25 mouse cellular contexts compared by ENCODE assay signal in the genomic region with DNA sequence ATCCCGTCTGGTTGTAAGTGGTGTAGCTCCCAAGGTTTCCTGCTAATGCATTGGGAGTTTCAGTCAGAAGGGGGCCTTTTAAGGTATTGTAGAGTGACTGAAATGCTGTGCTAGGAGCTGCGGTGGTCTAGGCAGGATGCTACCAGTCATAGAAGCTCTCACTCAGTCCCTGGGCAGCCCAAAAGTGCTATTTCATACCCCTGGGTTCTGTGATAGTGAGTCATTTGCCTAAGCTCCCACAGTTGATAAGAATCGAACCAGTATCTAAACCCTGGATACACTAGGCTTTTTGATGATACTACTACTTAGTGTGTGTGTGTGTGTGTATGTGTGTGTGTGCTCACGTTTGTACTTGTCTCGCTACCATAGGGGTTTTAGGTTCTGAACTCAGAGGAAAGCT. TPM values are rescaled to one million over a fixed set of nuclear protein-coding genes. Genes with fewer than 3 reads are reported as not detected.
A peak's percentile ranks its signal among the peaks of the same experiment; 100 is the strongest.
DNase-seq lines count a peak whose midpoint lies in the region; ATAC-seq and TF ChIP-seq lines count a peak whose summit lies in the region.
"Had no signal": no experiment of that assay in that cellular context is flagged by ENCODE, and none has a peak within 500 bp of the region (broad histone marks: within the 10 kb centered on the region; RNA-seq: fewer than 3 reads in every experiment).

No protein-coding gene starts in this region.

- H3K9ac ChIP-seq in liver, embryonic 13.5 days, result peak overlapping the region; percentile 47
- H3K9ac ChIP-seq in liver, postnatal 0 days (replicated peaks), result no peak overlapping the region
- no peak overlapping the region for H3K9ac ChIP-seq in stomach, postnatal 0 days (ENCODE audit: low read length)
- H3K9ac ChIP-seq: embryonic facial prominence, embryonic 12.5 days; forebrain, embryonic 15.5 days; heart, embryonic 13.5 days; hindbrain, embryonic 12.5 days had no signal

- TF ChIP-seq CTCF in G1E (IDR thresholded peaks at IDR 0.05; ENCODE audit: low read depth, low read length), result no peak
- no peak for TF ChIP-seq CTCF in liver, postnatal 0 days (IDR thresholded peaks at IDR 0.05; ENCODE audit: low read depth)
- TF ChIP-seq CTCF in stomach, postnatal 0 days (IDR thresholded peaks at IDR 0.05; ENCODE audit: low read depth), result no peak

- WGBS in liver, embryonic 13.5 days (ENCODE audit: insufficient replicate concordance), result 27% methylated on average over 5 of the region's 5 CpGs
- 55% methylated on average over 5 of the region's 5 CpGs for WGBS in liver, postnatal 0 days (ENCODE audit: insufficient replicate concordance)
- 79% methylated on average over 5 of the region's 5 CpGs for WGBS in stomach, postnatal 0 days
- WGBS in forebrain, embryonic 10.5 days, result 78% methylated on average over 5 of the region's 5 CpGs

- DNase-seq in G1E (ENCODE audit: low spot score), result no peak
- DNase-seq in liver, embryonic 13.5 days, result no peak
- DNase-seq in liver, postnatal 0 days, result no peak
- DNase-seq in stomach, postnatal 0 days (ENCODE audit: low spot score), result no peak
- no peak for DNase-seq in forebrain, embryonic 10.5 days (ENCODE audit: extremely low spot score, low spot score)
- DNase-seq in testis, postnatal 14 days (ENCODE audit: low spot score), result no peak
- no peak for DNase-seq in gastrocnemius, adult 8-10 months (ENCODE audit: low spot score in 2 of 2)
- DNase-seq: adrenal gland, adult 2 months; adrenal gland, postnatal 25 days; cerebellum, adult 2 months; cerebellum, postnatal 10 days; embryo, embryonic 11 days; gastrocnemius, postnatal 10 days; heart, postnatal 4 days had no signal

- H3K4me2 ChIP-seq in liver, embryonic 13.5 days, result peak overlapping the region; percentile 50
- no peak overlapping the region for H3K4me2 ChIP-seq in liver, postnatal 0 days (ENCODE audit: low read depth, low read length)
- H3K4me2 ChIP-seq in stomach, postnatal 0 days (replicated peaks; ENCODE audit: low read depth), result no peak overlapping the region
- H3K4me2 ChIP-seq: embryonic facial prominence, embryonic 12.5 days; forebrain, embryonic 15.5 days; heart, embryonic 13.5 days; hindbrain, embryonic 12.5 days had no signal

- peak; percentile 71 for ATAC-seq in G1E (ENCODE audit: extremely low read depth, insufficient number of reproducible peaks, low FRiP score, poor library complexity, severe bottlenecking)
- ATAC-seq in erythroid progenitor cell, adult 5-6 weeks (replicated peaks; ENCODE audit: low FRiP score, poor library complexity, severe bottlenecking), result peak; percentile 56; the same call in 1 of the 2 replicates
- peak; percentile 90 for ATAC-seq in liver, embryonic 13.5 days (ENCODE audit: low read depth)
- peak; percentile 27; the same call in 1 of the 2 replicates for ATAC-seq in liver, postnatal 0 days
- ATAC-seq in stomach, postnatal 0 days (ENCODE audit: low FRiP score, low TSS enrichment), result no peak
- ATAC-seq: forebrain, embryonic 15.5 days; hindbrain, embryonic 16.5 days; inflammation-experienced regulatory T-cells, adult 6 months had no signal

- no peaks in the 10 kb centered on the region for H3K36me3 ChIP-seq in G1E (replicated peaks)
- H3K36me3 ChIP-seq in liver, embryonic 13.5 days, result no peaks in the 10 kb centered on the region
- H3K36me3 ChIP-seq in liver, postnatal 0 days (replicated peaks; ENCODE audit: insufficient read depth, low read length), result no peaks in the 10 kb centered on the region
- H3K36me3 ChIP-seq in stomach, postnatal 0 days (ENCODE audit: control insufficient read depth, insufficient read depth, low read length), result no peaks in the 10 kb centered on the region
- H3K36me3 ChIP-seq in forebrain, embryonic 10.5 days (replicated peaks), result no peaks in the 10 kb centered on the region
- H3K36me3 ChIP-seq: embryonic facial prominence, embryonic 12.5 days; forebrain, embryonic 15.5 days; heart, embryonic 13.5 days; hindbrain, embryonic 12.5 days had no signal

- no peaks in the 10 kb centered on the region for H3K9me3 ChIP-seq in G1E (replicated peaks)
- peaks cover 6% of the 10 kb centered on the region; the same call in 1 of the 2 replicates for H3K9me3 ChIP-seq in liver, embryonic 13.5 days (replicated peaks)
- no peaks in the 10 kb centered on the region for H3K9me3 ChIP-seq in liver, postnatal 0 days (ENCODE audit: low read length)
- no peaks in the 10 kb centered on the region for H3K9me3 ChIP-seq in stomach, postnatal 0 days (ENCODE audit: control insufficient read depth, low read length)
- no peaks in the 10 kb centered on the region for H3K9me3 ChIP-seq in forebrain, embryonic 10.5 days
- H3K9me3 ChIP-seq: embryonic facial prominence, embryonic 12.5 days; forebrain, embryonic 15.5 days; hindbrain, embryonic 12.5 days had no signal

- H3K4me1 ChIP-seq in G1E (ENCODE audit: insufficient read depth, low read depth, low read length), result peaks cover 19% of the 10 kb centered on the region
- H3K4me1 ChIP-seq in liver, embryonic 13.5 days (replicated peaks), result peaks cover 41% of the 10 kb centered on the region
- peaks cover 8% of the 10 kb centered on the region; the same call in 1 of the 2 replicates for H3K4me1 ChIP-seq in liver, postnatal 0 days (ENCODE audit: insufficient read depth)
- H3K4me1 ChIP-seq in stomach, postnatal 0 days (replicated peaks; ENCODE audit: control insufficient read depth, insufficient read depth), result no peaks in the 10 kb centered on the region
- H3K4me1 ChIP-seq in forebrain, embryonic 10.5 days, result no peaks in the 10 kb centered on the region
- H3K4me1 ChIP-seq: embryonic facial prominence, embryonic 12.5 days; forebrain, embryonic 15.5 days; heart, embryonic 13.5 days; hindbrain, embryonic 12.5 days had no signal

- no peak overlapping the region for H3K4me3 ChIP-seq in G1E (ENCODE audit: low read depth, low read length)
- H3K4me3 ChIP-seq in liver, embryonic 13.5 days (replicated peaks), result no peak overlapping the region; the same call in 1 of the 2 replicates
- H3K4me3 ChIP-seq in liver, postnatal 0 days (ENCODE audit: low read depth, low read length), result no peak overlapping the region
- H3K4me3 ChIP-seq in stomach, postnatal 0 days (ENCODE audit: low read depth, low read length), result no peak overlapping the region
- H3K4me3 ChIP-seq in forebrain, embryonic 10.5 days, result no peak overlapping the region
- H3K4me3 ChIP-seq: embryonic facial prominence, embryonic 12.5 days; forebrain, embryonic 15.5 days; heart, embryonic 13.5 days; hindbrain, embryonic 12.5 days had no signal

- H3K27me3 ChIP-seq in G1E (ENCODE audit: insufficient read depth, low read length), result peaks cover 13% of the 10 kb centered on the region
- no peaks in the 10 kb centered on the region for H3K27me3 ChIP-seq in liver, embryonic 13.5 days
- no peaks in the 10 kb centered on the region for H3K27me3 ChIP-seq in liver, postnatal 0 days (ENCODE audit: insufficient read depth, low read length)
- H3K27me3 ChIP-seq in stomach, postnatal 0 days (ENCODE audit: control insufficient read depth, insufficient read depth, low read length), result no peaks in the 10 kb centered on the region
- no peaks in the 10 kb centered on the region for H3K27me3 ChIP-seq in forebrain, embryonic 10.5 days (ENCODE audit: poor library complexity, severe bottlenecking)
- H3K27me3 ChIP-seq: CH12.LX; forebrain, embryonic 15.5 days; heart, embryonic 13.5 days; hindbrain, embryonic 12.5 days had no signal

- TF ChIP-seq EP300 in liver, postnatal 0 days (IDR thresholded peaks at IDR 0.05; ENCODE audit: low read depth), result no peak; the same call in 1 of the 2 replicates
- no peak for TF ChIP-seq EP300 in stomach, postnatal 0 days (optimal IDR thresholded peaks at IDR 0.05)

- H3K27ac ChIP-seq in liver, embryonic 13.5 days, result peak overlapping the region; percentile 79
- H3K27ac ChIP-seq in liver, postnatal 0 days (ENCODE audit: low read depth), result no peak overlapping the region
- no peak overlapping the region for H3K27ac ChIP-seq in stomach, postnatal 0 days (replicated peaks)
- H3K27ac ChIP-seq in forebrain, embryonic 10.5 days, result no peak overlapping the region
- H3K27ac ChIP-seq: embryonic facial prominence, embryonic 12.5 days; forebrain, embryonic 15.5 days; heart, embryonic 13.5 days; hindbrain, embryonic 12.5 days had no signal

RNA-seq across cellular contexts. Expression of gene Tmem14c, which starts 14.0 kb away (rescaled TPM):
- total RNA-seq in G1E (2014; fragmentation: Nextera tagmentation) (37.2 and 46.6 TPM in 2 replicates), G1E (2017) (152 and 179 TPM in 2 replicates)
- polyA plus RNA-seq in G1E (2012), result 103 and 113 TPM in 2 replicates
- 628 and 784 TPM in 2 replicates for total RNA-seq in erythroid progenitor cell, adult 5-6 weeks (2015; ENCODE audit: low replicate concordance)
- total RNA-seq in erythroid progenitor cell, adult 5-6 weeks (2017; ENCODE audit: low replicate concordance), result 461 and 723 TPM in 2 replicates
- polyA plus RNA-seq in liver, embryonic 13.5 days (2015; fragmentation: Nextera tagmentation; extraction: Ambion mirVana), result 859 and 925 TPM in 2 replicates
- 383 and 408 TPM in 2 replicates for polyA plus RNA-seq in liver, postnatal 0 days (2015; fragmentation: Nextera tagmentation; extraction: Ambion mirVana)
- 298 and 302 TPM in 2 replicates for polyA plus RNA-seq in stomach, postnatal 0 days (2015; fragmentation: Nextera tagmentation; extraction: Ambion mirVana)
- polyA plus RNA-seq in forebrain, embryonic 10.5 days (2016; fragmentation: Nextera tagmentation; extraction: Ambion mirVana), result 223 and 224 TPM in 2 replicates
- 10 to 100 TPM; 61.9 to 77.7 (median 67.6) TPM for total RNA-seq in gastrocnemius, adult 8-10 months (2022)

RNA-seq across cellular contexts. Expression of gene Pak1ip1, which starts 29.3 kb away (rescaled TPM):
- total RNA-seq in G1E (2014; fragmentation: Nextera tagmentation) (41.6 and 43.9 TPM in 2 replicates), G1E (2017) (100.0 and 101 TPM in 2 replicates)
- 25.9 and 28.6 TPM in 2 replicates for polyA plus RNA-seq in G1E (2012)
- total RNA-seq in erythroid progenitor cell, adult 5-6 weeks (2015; ENCODE audit: low replicate concordance), result 46.5 and 88.0 TPM in 2 replicates
- 63.4 and 63.5 TPM in 2 replicates for total RNA-seq in erythroid progenitor cell, adult 5-6 weeks (2017; ENCODE audit: low replicate concordance)
- 76.6 and 81.3 TPM in 2 replicates for polyA plus RNA-seq in liver, embryonic 13.5 days (2015; fragmentation: Nextera tagmentation; extraction: Ambion mirVana)
- polyA plus RNA-seq in liver, postnatal 0 days (2015; fragmentation: Nextera tagmentation; extraction: Ambion mirVana), result 43.1 and 45.8 TPM in 2 replicates
- polyA plus RNA-seq in stomach, postnatal 0 days (2015; fragmentation: Nextera tagmentation; extraction: Ambion mirVana), result 60.2 and 63.8 TPM in 2 replicates
- 87.6 and 87.9 TPM in 2 replicates for polyA plus RNA-seq in forebrain, embryonic 10.5 days (2016; fragmentation: Nextera tagmentation; extraction: Ambion mirVana)
- total RNA-seq in gastrocnemius, adult 8-10 months (2022), result 10 to 100 TPM; 24.0 to 26.8 (median 25.4) TPM

RNA-seq across cellular contexts. Expression of gene Mak, which starts 49.4 kb away (rescaled TPM):
- total RNA-seq in G1E (2014; fragmentation: Nextera tagmentation) (not detected in 2 replicates), G1E (2017) (0.05 and 0.06 TPM in 2 replicates)
- not detected in 2 replicates for polyA plus RNA-seq in G1E (2012)
- not detected in 2 replicates for total RNA-seq in erythroid progenitor cell, adult 5-6 weeks (2015; ENCODE audit: low replicate concordance)
- total RNA-seq in erythroid progenitor cell, adult 5-6 weeks (2017; ENCODE audit: low replicate concordance), result not detected in 2 replicates
- 0.20 and 0.21 TPM in 2 replicates for polyA plus RNA-seq in liver, embryonic 13.5 days (2015; fragmentation: Nextera tagmentation; extraction: Ambion mirVana)
- polyA plus RNA-seq in liver, postnatal 0 days (2015; fragmentation: Nextera tagmentation; extraction: Ambion mirVana), result 0.04 and 0.08 TPM in 2 replicates
- polyA plus RNA-seq in stomach, postnatal 0 days (2015; fragmentation: Nextera tagmentation; extraction: Ambion mirVana), result 0.23 and 0.24 TPM in 2 replicates
- polyA plus RNA-seq in forebrain, embryonic 10.5 days (2016; fragmentation: Nextera tagmentation; extraction: Ambion mirVana), result 1.2 and 1.4 TPM in 2 replicates
- not detected for total RNA-seq in gastrocnemius, adult 8-10 months (2022)
- total RNA-seq: adrenal gland, postnatal 25 days; CH12.LX; common myeloid progenitor, adult 5-6 weeks; gastrocnemius, postnatal 10 days; granulocyte monocyte progenitor cell, adult 5-6 weeks; heart, adult 8-10 months; heart, postnatal 4 days had no signal
